Mouse (Mus musculus) layer of hippocampus, adult 9-11 months (tissue): Measurements from ENCODE around the gene Was.
"Not testable (repeated sequence)": the region's sequence is repeated elsewhere in the genome, so short reads cannot be mapped to it uniquely, and the experiment has no call there.

ENCODE experiments used
- DNase-seq: peaks from one replicate; pipeline ENCODE4 v3.0.0; 2022

Was gene

GRCm38 (mm10) chrX:8090346-8090953 is at the start of gene Was:
Was (minus strand) TSS chrX:8090498.
- peak; percentile 25 for DNase-seq

- no peak for DNase-seq
Measured at GRCm38 (mm10) chrX:8139480-8139879, 49.2 kb upstream of the Was start.

- no peak for DNase-seq
Measured at GRCm38 (mm10) chrX:8135886-8136285, 45.6 kb upstream of the Was start.

GRCm38 (mm10) chrX:8132017-8132976 is 42.0 kb upstream of the Was start, which contains the start of gene Wdr13:
Wdr13 (minus strand) TSS chrX:8132892.
- peak; percentile 95 for DNase-seq

GRCm38 (mm10) chrX:8131393-8131792 is 41.1 kb upstream of the Was start:
- DNase-seq, result no peak

GRCm38 (mm10) chrX:8125235-8125634 is 34.9 kb upstream of the Was start:
- DNase-seq, result no peak

GRCm38 (mm10) chrX:8123821-8124470 is 33.6 kb upstream of the Was start:
- no peak for DNase-seq

- no peak for DNase-seq
Measured at GRCm38 (mm10) chrX:8117264-8117663, 27.0 kb upstream of the Was start.

- DNase-seq, result no peak
Measured at GRCm38 (mm10) chrX:8115275-8115674, 25.0 kb upstream of the Was start.

GRCm38 (mm10) chrX:8105019-8105418 is 14.7 kb upstream of the Was start:
- no peak for DNase-seq

- DNase-seq, result no peak
Measured at GRCm38 (mm10) chrX:8102213-8102668, 11.9 kb upstream of the Was start.

- peak; percentile 44 for DNase-seq
Measured at GRCm38 (mm10) chrX:8101017-8101416, 10.7 kb upstream of the Was start.

- DNase-seq, result no peak
Measured at GRCm38 (mm10) chrX:8099435-8099834, 9.1 kb upstream of the Was start.

- DNase-seq, result peak; percentile 98
Measured at GRCm38 (mm10) chrX:8096787-8097242, 6.5 kb upstream of the Was start.

- peak; percentile 80 for DNase-seq
Measured at GRCm38 (mm10) chrX:8096068-8096786, 5.9 kb upstream of the Was start.

- no peak for DNase-seq
Measured at GRCm38 (mm10) chrX:8095546-8095945, 5.2 kb upstream of the Was start.

GRCm38 (mm10) chrX:8090954-8091347 is 653 bp upstream of the Was start:
- not testable (repeated sequence) for DNase-seq

- DNase-seq, result no peak
Measured at GRCm38 (mm10) chrX:8089746-8090145, 552 bp downstream of the Was start.

GRCm38 (mm10) chrX:8085611-8086010 is 4.7 kb downstream of the Was start:
- DNase-seq, result no peak

- DNase-seq, result no peak
Measured at GRCm38 (mm10) chrX:8084771-8085259, 5.5 kb downstream of the Was start.

- DNase-seq, result no peak
Measured at GRCm38 (mm10) chrX:8075104-8075503, 15.2 kb downstream of the Was start.

- DNase-seq, result peak; percentile 97
Measured at GRCm38 (mm10) chrX:8074430-8075014, 15.8 kb downstream of the Was start, which contains the start of gene Suv39h1. Suv39h1 (minus strand) TSS chrX:8074760.
